Mouse (Mus musculus): Measurements from ENCODE around the gene Prodh2.

Prodh2 gene

DNA sequence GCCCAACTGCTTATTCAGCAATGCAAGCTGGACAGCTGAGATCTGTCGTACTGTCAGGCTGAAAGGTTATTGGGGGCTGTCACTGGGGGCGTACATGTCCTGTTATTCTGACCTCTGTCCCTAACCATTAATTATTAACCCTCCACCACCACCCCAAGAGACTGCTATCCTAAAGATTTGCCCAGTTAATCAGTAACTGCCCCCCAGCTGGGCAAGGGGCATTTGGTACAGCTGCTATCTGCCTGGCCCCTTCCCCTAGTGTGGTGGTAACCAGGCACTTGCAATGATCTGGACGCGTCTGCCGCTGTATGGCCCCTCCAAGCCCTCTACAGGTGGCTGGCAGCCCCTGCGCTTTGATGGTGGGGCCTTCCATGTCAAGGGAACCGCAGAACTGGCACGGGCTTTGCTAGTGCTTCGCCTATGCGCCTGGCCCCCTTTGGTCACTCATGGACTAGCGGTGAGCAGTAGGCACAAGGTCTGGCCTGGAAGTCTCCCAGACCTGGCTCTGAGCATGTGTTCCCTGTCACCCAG lies at the start of gene Prodh2:
Prodh2 (plus strand) TSS at position 222 of the 531 bp plus-strand sequence.
- TF ChIP-seq GATA4 (IDR thresholded peaks at IDR 0.05; ENCODE audit: insufficient replicate concordance, low read length): no peak; the same call in 1 of the 2 replicates

- no peak for TF ChIP-seq GATA4 (IDR thresholded peaks at IDR 0.05; ENCODE audit: insufficient replicate concordance, low read length)
Measured at GRCm38 (mm10) chr7:30443696-30444095, 49.7 kb upstream of the Prodh2 start.

GRCm38 (mm10) chr7:30444154-30444970 lies 49.1 kb upstream of the Prodh2 start:
- TF ChIP-seq GATA4 (IDR thresholded peaks at IDR 0.05; ENCODE audit: insufficient replicate concordance, low read length): no peak

DNA sequence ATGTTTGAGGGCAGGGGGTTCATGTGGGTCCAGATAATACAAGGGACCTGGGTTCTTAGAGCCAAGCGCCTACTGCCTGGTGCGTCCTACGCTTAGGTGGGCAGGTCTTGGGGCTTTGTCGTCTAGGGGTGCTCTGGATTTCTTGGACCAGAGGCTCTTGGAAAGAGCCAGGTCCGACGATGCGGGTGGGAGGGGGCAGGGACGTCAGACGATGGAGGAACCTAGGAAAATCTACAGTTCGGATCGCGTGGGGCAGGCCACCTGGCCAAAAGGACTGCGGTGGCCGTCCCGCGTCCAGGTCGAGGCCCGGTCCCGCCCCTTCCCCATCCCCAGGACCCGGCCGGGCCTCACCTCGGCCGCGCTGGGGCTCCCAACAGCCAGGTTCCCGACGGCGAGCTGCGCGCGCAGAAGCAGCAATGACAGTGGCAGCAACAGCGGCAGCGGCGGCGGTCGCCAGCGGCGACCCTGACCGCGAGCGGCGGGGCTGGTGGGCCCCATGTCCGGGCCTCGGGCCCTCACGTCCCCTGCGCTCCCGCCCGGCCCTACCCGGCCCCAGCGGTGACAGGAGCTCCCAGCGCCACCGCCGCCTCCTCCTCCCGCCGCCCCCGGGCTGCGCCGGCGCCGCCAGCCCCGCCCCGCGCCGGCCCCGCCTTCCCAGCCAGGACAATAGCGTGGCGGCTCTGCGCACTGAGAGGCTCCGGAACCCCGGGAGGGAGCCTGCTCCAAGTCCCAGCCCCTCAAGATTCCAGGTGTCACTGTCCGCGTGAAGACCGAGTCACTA lies 48.3 kb upstream of the Prodh2 start, which contains the start of gene Aplp1:
Aplp1 (minus strand) TSS at position 565 of the 781 bp plus-strand sequence.
- no peak for TF ChIP-seq GATA4 (IDR thresholded peaks at IDR 0.05; ENCODE audit: insufficient replicate concordance, low read length)

- TF ChIP-seq GATA4 (IDR thresholded peaks at IDR 0.05; ENCODE audit: insufficient replicate concordance, low read length): no peak
Measured at GRCm38 (mm10) chr7:30450241-30450640, 43.2 kb upstream of the Prodh2 start.

DNA sequence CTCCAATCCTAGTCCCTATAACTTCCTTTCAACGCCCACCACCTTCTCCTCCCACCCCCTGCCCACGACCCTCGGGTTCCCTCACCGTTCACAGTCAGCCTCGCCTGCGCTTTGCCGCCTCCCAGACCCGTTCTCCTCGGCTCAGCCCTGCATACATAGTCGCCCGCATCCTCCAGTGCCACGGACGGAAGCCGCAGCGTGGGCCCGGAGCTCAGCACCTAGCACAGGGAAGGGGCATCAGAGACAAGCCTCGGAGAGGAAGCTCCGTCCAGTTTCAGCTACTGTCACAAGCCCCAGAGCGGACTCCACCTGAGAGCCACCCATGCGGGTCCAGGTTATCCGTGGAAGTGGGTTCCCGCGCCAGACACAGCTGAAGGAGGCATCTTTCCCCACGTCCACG lies 40.1 kb upstream of the Prodh2 start:
- TF ChIP-seq GATA4 (IDR thresholded peaks at IDR 0.05; ENCODE audit: insufficient replicate concordance, low read length): no peak

- TF ChIP-seq GATA4 (IDR thresholded peaks at IDR 0.05; ENCODE audit: insufficient replicate concordance, low read length): no peak
Measured at GRCm38 (mm10) chr7:30453766-30454165, 39.7 kb upstream of the Prodh2 start.

- TF ChIP-seq GATA4 (IDR thresholded peaks at IDR 0.05; ENCODE audit: insufficient replicate concordance, low read length): no peak
Measured at GRCm38 (mm10) chr7:30454259-30454658, 39.2 kb upstream of the Prodh2 start.

DNA sequence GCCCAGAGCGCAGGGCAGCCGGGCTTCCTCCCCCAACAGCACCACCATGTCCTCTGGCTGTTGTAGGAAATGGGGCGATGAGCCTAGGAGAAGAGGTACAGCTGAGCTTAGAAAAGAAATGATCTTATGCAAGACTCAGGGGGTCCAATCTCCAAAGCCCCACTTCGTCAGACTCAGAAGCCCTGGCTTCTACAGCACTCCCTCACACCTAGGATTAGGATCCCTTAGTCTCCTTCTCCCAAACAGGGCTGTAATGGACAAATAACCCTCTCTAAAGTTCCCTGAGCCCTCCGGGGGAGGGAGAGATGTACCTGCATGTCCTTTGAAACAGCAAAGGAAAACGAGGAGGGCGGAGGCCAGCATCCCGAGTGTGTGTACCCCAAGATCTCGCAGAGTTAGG lies 36.9 kb upstream of the Prodh2 start:
- no peak for TF ChIP-seq GATA4 (IDR thresholded peaks at IDR 0.05; ENCODE audit: insufficient replicate concordance, low read length)

DNA sequence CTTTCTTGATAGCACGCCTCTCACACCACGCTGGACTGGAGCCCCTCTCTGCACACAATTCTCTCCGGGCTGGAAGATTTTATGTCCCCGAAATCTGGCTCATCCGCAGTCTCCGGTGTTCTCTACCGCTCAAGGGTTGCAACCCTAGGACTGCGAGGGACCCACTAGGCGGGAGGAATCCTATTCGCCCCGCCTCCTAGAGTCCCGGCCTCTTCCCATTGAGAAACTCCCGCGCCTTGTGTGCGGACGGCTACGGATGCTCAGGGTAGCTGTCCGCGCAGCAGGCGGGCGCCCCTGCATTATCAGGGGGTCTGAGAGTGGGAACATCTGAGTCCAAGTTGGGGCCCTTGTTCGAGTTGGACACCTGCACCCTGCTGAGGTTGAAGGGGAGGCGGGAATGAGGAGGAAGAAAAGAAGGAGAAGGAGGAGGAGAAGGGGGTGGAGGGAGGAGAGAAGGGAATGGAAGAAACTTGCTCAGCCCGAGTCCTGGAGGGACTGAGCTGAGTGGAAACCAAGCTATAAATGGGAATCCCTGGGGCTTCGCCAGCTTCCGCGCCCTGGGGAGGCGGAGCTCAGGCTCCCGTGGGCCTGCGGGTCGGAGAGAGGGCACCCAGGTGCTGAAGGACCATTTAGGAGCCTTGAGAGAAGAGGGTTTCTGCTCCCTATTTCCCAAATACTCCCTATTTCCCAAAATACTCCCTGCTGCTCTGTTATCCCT lies 36.4 kb upstream of the Prodh2 start:
- TF ChIP-seq GATA4 (IDR thresholded peaks at IDR 0.05; ENCODE audit: insufficient replicate concordance, low read length): no peak

DNA sequence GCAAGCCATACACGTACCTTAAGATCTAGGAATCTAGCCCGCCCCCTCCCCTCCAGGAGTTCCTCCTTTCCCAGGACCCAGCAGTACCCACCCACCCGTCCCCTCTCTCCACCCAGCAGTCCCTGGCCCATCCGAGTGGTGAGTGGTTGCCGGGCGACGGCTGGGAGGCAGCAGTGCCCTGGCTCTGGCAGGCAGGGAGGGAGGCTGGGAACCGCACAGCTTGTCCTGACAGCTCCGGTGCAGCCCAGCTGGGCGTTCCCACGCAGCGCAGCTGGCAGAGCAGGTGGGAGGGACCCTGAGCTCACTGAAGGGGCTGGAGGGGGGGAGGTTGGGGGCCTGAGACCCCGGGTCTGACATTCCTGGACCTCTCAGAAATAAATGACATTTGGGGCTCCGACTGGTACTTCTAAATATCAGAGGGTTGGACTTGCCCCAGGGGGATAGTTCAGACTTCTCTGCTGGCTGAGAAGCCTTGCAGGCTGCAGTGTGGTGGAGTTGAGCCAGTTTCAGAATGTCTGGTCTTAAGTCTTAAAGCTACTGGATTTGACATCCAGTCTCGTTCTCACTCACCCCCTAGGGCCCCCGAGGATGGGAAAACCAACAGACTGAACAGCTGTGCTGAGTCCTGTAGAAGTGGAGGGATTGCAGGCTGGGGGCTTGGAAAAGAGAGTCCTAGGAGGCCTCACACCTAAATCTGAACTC lies 35.6 kb upstream of the Prodh2 start, which contains the start of the genes Kirrel2 and Nphs1:
Kirrel2 (minus strand) TSS at position 62 of the 702 bp plus-strand sequence.
Nphs1 (plus strand) TSS at position 687 of the 702 bp plus-strand sequence.
- TF ChIP-seq GATA4 (IDR thresholded peaks at IDR 0.05; ENCODE audit: insufficient replicate concordance, low read length): no peak

DNA sequence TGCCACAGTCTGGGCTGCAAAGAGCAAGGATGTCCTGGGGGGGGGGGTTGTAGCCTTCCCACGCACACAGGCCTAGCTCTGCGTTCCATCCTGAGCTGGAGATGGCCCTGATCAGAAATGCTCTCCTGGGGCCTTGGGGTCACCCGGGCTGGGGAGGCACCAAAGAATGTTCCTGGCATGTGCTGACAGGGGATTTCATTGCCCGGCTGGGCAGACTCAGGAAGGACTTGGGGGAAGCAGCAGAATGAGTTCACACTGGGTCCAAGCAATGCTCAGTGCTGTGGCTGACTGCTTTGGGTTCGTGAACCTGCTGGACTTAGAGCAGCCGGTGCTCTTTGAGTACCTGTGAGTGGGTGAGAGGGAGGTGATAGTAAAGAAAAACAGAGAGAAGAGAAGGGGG lies 33.9 kb upstream of the Prodh2 start:
- TF ChIP-seq GATA4 (IDR thresholded peaks at IDR 0.05; ENCODE audit: insufficient replicate concordance, low read length): no peak

DNA sequence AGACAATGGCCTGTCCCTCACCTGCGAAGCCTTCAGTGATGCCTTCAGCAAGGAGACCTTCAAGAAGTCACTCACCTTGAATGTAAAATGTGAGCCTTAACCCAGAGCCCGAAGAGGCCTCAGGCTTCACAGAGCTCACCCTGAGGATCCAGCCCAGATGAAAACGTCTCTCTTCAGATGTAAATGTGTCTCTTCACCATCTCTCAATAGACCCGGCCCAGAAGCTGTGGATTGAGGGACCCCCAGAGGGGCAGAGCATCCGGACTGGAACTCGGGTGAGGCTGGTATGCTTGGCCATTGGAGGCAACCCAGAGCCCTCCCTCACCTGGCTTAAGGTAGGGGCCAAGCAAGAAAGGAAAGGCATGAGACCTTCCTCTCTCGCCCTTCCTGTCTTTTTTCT lies 29.9 kb upstream of the Prodh2 start:
- TF ChIP-seq GATA4 (IDR thresholded peaks at IDR 0.05; ENCODE audit: insufficient replicate concordance, low read length): no peak

DNA sequence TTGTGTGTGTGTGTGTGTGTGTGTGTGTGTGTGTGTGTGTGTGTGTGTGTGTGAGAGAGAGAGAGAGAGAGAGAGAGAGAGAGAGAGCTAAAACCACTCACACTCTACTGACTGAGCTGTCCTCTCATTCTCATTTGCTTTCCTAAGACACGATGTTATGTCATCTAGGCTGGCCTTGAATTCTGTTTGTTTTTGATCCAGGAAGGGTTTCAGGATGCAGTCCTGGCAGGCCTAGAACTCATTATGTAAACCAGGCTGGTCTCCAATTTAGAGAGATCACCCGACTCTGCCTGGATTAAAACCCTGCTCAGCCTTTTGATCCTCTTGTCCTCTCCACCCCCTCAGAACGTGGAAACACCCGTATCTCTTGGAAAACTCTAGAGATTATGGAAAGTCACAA lies 29.4 kb upstream of the Prodh2 start:
- TF ChIP-seq GATA4 (IDR thresholded peaks at IDR 0.05; ENCODE audit: insufficient replicate concordance, low read length): no peak
